Mouse (Mus musculus) embryo, embryonic 11 days (tissue): ENCODE measurements around the gene Rdh16.
"Not testable (repeated sequence)": the region's sequence is repeated elsewhere in the genome, so short reads cannot be mapped to it uniquely, and the experiment has no call there.

Experiments used
- DNase-seq: peaks from one replicate; pipeline ENCODE4 v3.0.0-alpha.2; 2015

Gene Rdh16

GRCm38 (mm10) chr10:127835292-127835691 is 34.3 kb downstream of the Rdh16 start:
- DNase-seq = no peak

- not testable (repeated sequence) for DNase-seq
These were observed 36.8 kb downstream of the Rdh16 start for GRCm38 (mm10) chr10:127837793-127838192.

DNA sequence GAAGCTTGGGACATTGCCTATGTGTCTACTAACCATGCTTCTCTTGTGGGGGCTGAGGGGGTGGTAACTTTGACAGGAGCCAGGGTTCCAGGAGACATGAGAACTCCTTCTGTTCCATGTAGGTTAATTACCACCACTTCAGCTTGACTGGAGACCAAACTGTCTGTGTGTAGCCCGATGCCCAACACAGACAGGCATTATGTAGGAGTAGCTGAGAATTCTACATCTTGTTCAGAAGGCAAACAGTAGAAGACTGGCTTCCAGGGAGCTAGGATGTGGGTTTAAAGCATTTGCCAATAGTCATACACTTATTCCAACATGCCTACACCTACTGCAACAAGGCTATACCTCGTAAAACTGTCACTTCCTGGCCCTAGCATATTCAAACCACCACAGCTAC is 37.6 kb downstream of the Rdh16 start:
- no peak for DNase-seq

GRCm38 (mm10) chr10:127840776-127841175 is 39.8 kb downstream of the Rdh16 start:
- DNase-seq = no peak

GRCm38 (mm10) chr10:127845945-127846344 is 45.0 kb downstream of the Rdh16 start:
- not testable (repeated sequence) for DNase-seq

GRCm38 (mm10) chr10:127848089-127848488 is 47.1 kb downstream of the Rdh16 start:
- DNase-seq = no peak

DNA sequence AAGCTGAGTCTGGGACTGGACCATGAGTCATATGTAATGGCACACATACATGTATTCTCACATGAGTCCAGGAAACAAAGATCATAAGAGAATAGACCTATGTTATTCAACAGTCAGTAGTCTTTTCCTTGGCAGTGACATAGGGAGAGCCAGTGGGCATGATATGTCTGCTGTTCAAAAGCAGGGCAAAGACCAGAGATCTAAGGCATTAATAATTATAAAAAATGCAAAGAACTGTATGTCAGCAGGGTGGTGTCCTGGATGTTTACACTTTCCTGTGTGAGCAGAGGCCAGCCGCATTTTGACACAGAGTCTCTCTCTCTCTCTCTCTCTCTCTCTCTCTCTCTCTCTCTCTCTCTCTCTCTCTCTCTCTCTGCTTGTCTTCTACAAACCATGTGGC is 48.7 kb downstream of the Rdh16 start, which contains the start of gene Rdh19:
Rdh19 (plus strand) TSS at position 301 of the 400 bp plus-strand sequence.
- DNase-seq = no peak

DNA sequence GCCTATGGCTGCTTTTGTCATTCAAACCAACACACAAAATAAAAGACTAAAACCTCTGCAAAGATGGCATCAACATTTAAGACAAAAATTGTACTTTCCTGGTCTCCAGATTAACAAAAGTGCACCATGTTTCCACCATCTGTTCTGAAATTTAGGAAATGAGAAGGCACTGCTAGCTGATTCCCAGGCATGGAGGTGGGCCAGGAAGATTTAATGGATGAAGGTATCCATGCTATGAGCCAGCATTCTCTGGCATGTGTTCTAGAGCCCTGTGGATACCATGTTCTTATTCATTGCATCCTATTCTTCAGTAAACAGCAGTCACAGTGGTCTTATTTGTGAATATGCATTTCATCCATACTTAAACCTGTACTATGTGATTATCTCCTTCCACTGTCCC is 55.4 kb downstream of the Rdh16 start:
- DNase-seq = no peak

DNA sequence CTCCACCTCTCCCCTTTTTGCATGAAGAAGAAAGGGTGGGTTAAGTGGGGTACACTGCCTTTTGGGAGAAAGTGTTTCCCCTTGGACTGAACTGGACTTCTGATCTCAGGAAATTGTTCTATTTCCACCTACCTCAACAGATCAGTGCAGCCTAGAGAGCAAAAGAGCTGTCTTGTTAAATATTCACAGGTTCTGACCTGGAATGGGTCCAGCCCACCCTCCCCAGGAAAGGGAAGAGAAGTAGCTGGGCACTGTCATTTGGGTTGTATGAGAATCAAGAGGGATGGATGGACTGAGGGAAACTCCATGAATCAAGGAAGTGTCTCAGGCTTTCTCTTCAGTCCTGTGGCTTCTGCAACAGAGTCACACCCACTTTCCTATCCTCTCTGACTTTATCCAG is 64.0 kb downstream of the Rdh16 start:
- DNase-seq = no peak

- DNase-seq = no peak
These were observed 65.3 kb downstream of the Rdh16 start, which contains the start of gene Rdh16f2 for GRCm38 (mm10) chr10:127866232-127866631. Gene Rdh16f2 (plus strand): TSS chr10:127866474.

- DNase-seq = peak; percentile 31
These were observed 71.5 kb downstream of the Rdh16 start for GRCm38 (mm10) chr10:127872484-127872883.

DNA sequence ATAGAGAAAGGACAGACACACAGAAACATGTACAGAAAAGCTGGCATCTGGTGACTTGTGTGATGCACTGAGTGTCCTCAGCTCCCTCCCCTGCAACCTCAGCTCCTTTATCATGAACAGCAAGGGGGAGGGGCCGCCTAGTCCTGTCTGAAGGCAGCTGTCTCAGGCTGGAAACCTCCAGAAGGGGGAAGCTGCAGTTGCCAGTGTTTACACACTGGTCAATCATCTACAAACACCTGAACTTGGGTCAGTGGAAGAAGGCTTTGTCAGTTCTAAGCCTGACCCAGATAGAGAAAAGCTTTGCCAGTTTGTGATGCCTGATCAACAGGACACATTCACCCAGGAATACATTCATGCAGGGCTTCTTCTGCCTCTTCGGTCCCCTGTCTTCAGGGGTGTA is 76.7 kb downstream of the Rdh16 start:
- peak; percentile 9 for DNase-seq

GRCm38 (mm10) chr10:127878262-127879057 is 77.5 kb downstream of the Rdh16 start:
- no peak for DNase-seq

DNA sequence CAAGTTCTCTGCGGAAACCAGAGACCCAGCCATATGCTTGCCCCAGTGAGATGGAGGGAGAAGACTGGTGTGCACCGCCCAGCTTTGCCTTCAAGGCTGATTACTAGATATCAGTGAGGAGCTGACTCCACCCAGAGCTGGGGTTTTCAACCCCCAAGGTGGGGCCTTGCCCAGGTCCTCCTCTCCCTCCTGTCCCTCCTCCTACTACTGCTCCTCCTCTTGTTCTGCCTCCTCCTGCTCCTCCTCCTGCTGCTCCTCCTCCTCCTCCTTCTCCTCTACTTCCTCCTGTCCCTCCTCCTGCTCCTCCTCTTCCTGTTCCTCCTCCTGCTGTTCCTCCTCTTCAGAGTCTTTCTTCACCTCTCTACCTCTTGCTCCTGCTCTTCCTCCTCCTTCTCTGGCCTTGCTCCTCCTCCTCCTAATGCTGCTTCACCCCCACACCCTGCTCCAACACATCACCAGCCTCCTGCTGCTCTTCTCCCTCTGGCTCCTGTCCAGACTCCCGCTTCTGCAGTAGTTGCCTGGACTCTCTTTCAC is 78.3 kb downstream of the Rdh16 start:
- DNase-seq = no peak

DNA sequence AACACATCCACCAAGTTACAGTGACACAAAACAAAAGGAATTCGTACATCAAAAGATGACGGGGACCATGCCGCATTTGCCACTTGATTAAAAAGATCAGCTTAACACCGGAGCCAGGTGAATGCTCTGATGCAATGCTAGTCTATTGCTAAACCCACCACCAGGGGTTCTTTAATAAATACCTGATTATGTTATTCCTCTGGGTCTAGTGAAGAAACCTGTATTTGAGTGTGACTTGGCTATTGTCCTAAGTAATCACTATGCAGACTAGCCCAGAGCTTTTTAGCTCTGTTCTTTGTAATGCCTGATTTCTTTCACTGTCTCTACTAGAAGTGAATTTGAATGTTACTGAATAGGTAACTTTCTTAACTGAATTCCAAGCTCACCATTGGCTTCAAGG is 80.1 kb downstream of the Rdh16 start:
- no peak for DNase-seq

DNA sequence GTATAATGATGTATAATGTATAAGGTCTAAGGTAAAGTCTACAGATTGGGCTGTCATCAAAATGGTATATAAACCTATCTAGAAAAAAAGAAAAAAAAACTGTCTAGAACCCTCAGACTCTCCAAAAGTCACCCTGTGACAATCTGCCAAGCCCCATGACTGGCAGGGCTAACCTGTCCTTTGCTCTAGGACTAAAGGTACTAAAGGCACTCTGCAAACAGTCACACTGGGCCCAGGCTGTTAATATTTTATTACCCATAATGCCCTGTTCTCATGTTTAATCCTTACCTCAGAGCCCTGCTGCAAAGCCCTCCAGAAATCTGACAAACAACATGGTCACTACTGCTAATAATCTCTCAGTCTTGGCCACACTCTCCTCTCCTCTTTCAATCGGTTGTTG is 85.6 kb downstream of the Rdh16 start:
- no peak for DNase-seq

GRCm38 (mm10) chr10:127886971-127887370 is 86.0 kb downstream of the Rdh16 start:
- no peak for DNase-seq

DNA sequence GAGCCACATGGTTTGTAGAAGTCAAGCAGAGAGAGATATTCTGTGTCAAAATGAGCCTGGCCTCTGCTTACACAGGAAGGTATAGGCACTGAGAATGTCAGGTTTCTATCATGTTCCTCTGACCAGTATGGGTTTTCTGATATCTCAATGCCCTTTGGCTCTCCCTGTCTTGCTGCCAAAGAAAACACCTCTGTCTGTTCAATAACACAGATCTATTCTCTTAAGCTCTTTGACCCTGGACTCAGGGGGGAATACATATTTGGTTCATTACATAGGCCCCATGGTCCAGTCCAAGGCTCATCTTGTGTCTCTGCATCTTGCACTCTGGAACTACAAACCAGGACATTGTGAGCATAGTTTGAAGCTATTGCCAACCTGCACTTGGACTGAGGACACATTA is 87.7 kb downstream of the Rdh16 start, which contains the start of gene Rdh7:
Rdh7 (minus strand) TSS at position 213 of the 400 bp plus-strand sequence.
- no peak for DNase-seq

- DNase-seq = no peak
These were observed 90.5 kb downstream of the Rdh16 start for GRCm38 (mm10) chr10:127891481-127891880.

- DNase-seq = peak; percentile 19
These were observed 92.4 kb downstream of the Rdh16 start for GRCm38 (mm10) chr10:127893163-127894022.
